35 mouse cellular contexts compared by ENCODE assay signal in the genomic region with DNA sequence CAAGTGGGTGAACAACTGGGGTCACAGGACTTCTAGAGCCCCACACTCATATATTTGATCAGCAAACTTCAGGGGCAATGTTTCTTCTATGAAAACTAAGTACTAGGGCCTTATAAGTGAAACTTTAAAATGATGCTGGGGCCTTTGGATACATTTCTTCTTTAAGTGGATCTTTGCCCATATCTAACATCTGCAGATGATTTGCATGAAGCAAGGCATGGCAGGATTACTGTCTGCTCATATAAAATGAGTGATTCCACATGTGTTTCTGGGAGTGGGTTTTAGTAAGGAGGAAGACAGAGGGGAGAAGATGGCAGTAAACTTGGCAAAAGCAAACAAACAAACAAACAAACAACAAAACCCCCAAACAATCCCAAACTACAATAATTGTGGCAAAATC.
"Had no signal": no experiment of that assay in that cellular context is flagged by ENCODE, and none has a peak within 500 bp of the region (broad histone marks: within the 10 kb centered on the region; RNA-seq: fewer than 3 reads in every experiment).

No protein-coding gene starts in this region.

- H3K4me2 ChIP-seq: heart, embryonic 11.5 days; heart, embryonic 12.5 days; heart, embryonic 13.5 days; heart, embryonic 15.5 days; hindbrain, embryonic 12.5 days; hindbrain, embryonic 13.5 days; hindbrain, embryonic 14.5 days; hindbrain, embryonic 15.5 days; intestine, embryonic 15.5 days; kidney, embryonic 15.5 days had no signal

- H3K27me3 ChIP-seq: heart, embryonic 12.5 days; heart, embryonic 13.5 days; heart, embryonic 15.5 days; hindbrain, embryonic 12.5 days; hindbrain, embryonic 13.5 days; hindbrain, embryonic 15.5 days; intestine, embryonic 15.5 days; kidney, embryonic 15.5 days had no signal

- ATAC-seq: hindbrain, embryonic 16.5 days; hindbrain, postnatal 0 days; inflammation-experienced regulatory T-cells, adult 6 months; intestine, embryonic 15.5 days; intestine, embryonic 16.5 days; intestine, postnatal 0 days had no signal

- DNase-seq: heart, postnatal 10 days; heart, postnatal 14 days; heart, postnatal 36 days; heart, postnatal 4 days; kidney, adult 11 months; kidney, adult 18-20 months; kidney, adult 2 months; kidney, adult 8-10 months; kidney, adult 9 months; kidney, postnatal 10 days; kidney, postnatal 14 days; kidney, postnatal 25 days; kidney, postnatal 36 days; kidney, postnatal 4 days; layer of hippocampus, adult 9-11 months; layer of hippocampus, postnatal 36 days had no signal

- H3K4me1 ChIP-seq: heart, embryonic 12.5 days; heart, embryonic 13.5 days; heart, embryonic 15.5 days; hindbrain, embryonic 10.5 days; hindbrain, embryonic 12.5 days; hindbrain, embryonic 13.5 days; hindbrain, embryonic 15.5 days; intestine, embryonic 15.5 days; kidney, embryonic 15.5 days had no signal

- H3K4me3 ChIP-seq: heart, embryonic 12.5 days; heart, embryonic 13.5 days; heart, embryonic 15.5 days; hindbrain, embryonic 10.5 days; hindbrain, embryonic 12.5 days; hindbrain, embryonic 13.5 days; hindbrain, embryonic 15.5 days; intestine, embryonic 15.5 days; kidney, embryonic 15.5 days; layer of hippocampus, adult 2 months; left cerebral cortex, adult 2 months had no signal

- H3K36me3 ChIP-seq: heart, embryonic 12.5 days; heart, embryonic 13.5 days; heart, embryonic 15.5 days; hindbrain, embryonic 10.5 days; hindbrain, embryonic 12.5 days; hindbrain, embryonic 13.5 days; hindbrain, embryonic 15.5 days; intestine, embryonic 15.5 days; kidney, embryonic 15.5 days had no signal

- H3K27ac ChIP-seq: heart, embryonic 13.5 days; heart, embryonic 15.5 days; hindbrain, embryonic 10.5 days; hindbrain, embryonic 12.5 days; hindbrain, embryonic 13.5 days; hindbrain, embryonic 14.5 days; hindbrain, embryonic 15.5 days; hindbrain, postnatal 0 days; intestine, embryonic 15.5 days; kidney, embryonic 15.5 days; kidney, postnatal 0 days; layer of hippocampus, adult 2 months; left cerebral cortex, adult 2 months had no signal

- H3K9me3 ChIP-seq: heart, embryonic 12.5 days; heart, embryonic 13.5 days; heart, embryonic 15.5 days; hindbrain, embryonic 10.5 days; hindbrain, embryonic 12.5 days; hindbrain, embryonic 13.5 days; hindbrain, embryonic 15.5 days; intestine, embryonic 15.5 days; kidney, embryonic 15.5 days had no signal

- H3K9ac ChIP-seq: heart, embryonic 12.5 days; heart, embryonic 13.5 days; heart, embryonic 15.5 days; hindbrain, embryonic 12.5 days; hindbrain, embryonic 13.5 days; hindbrain, embryonic 14.5 days; hindbrain, embryonic 15.5 days; intestine, embryonic 15.5 days; kidney, embryonic 15.5 days had no signal
